Mouse (Mus musculus) MEL (cell line): Measurements from ENCODE around the gene Dusp1. TPM values are rescaled to one million over a fixed set of nuclear protein-coding genes. Genes with fewer than 3 reads are reported as not detected.

Experiments
- DNase-seq: peaks from one replicate; pipeline ENCODE4 v3.0.0; 2011; ENCODE audit warnings: low read depth, low spot score
- H3K27ac ChIP-seq: 2 replicates; pipeline ENCODE4 v1.5.1; 2012; ENCODE audit warnings: low read depth, mild to moderate bottlenecking, control low read depth, low read length, moderate library complexity; ENCODE audit not compliant: control insufficient read depth
- H3K27me3 ChIP-seq, 2 experiments: fragments of 150-350 bp in 1 of 2; sonication (generic) in 1 of 2; 2 replicates each; pipeline ENCODE4 v1.6.1; 2012; ENCODE audit warnings: low read length in 2 of 2, mild to moderate bottlenecking in 2 of 2, improper control_type of control experiment in 1 of 2, moderate library complexity in 1 of 2; ENCODE audit not compliant: insufficient read depth in 2 of 2, control insufficient read depth in 1 of 2
- H3K36me3 ChIP-seq, 2 experiments: 2 replicates each; pipeline ENCODE4 v1.6.1; 2012 to 2014; ENCODE audit warnings: low read length in 2 of 2, improper control_type of control experiment in 1 of 2, inconsistent platforms in 1 of 2, mild to moderate bottlenecking in 1 of 2; ENCODE audit not compliant: insufficient read depth in 2 of 2, control insufficient read depth in 1 of 2
- H3K4me1 ChIP-seq, 2 experiments: fragments of 150-350 bp in 1 of 2; sonication (generic) in 1 of 2; 2 replicates each; pipeline ENCODE4 v1.6.1; 2012; ENCODE audit warnings: low read length in 2 of 2, improper control_type of control experiment in 1 of 2, mild to moderate bottlenecking in 1 of 2; ENCODE audit not compliant: insufficient read depth in 2 of 2, control insufficient read depth in 1 of 2
- H3K4me3 ChIP-seq, 2 experiments: fragments of 150-350 bp in 1 of 2; sonication (generic) in 1 of 2; 2 replicates each; pipeline ENCODE4 v1.5.1; 2012; ENCODE audit warnings: low read depth in 2 of 2, low read length in 2 of 2, mild to moderate bottlenecking in 2 of 2, moderate library complexity in 2 of 2, control low read depth in 1 of 2, improper control_type of control experiment in 1 of 2; ENCODE audit not compliant: control insufficient read depth in 1 of 2, insufficient read depth in 1 of 2
- H3K79me2 ChIP-seq: 2 replicates; pipeline ENCODE4 v1.6.1; 2012; ENCODE audit warnings: mild to moderate bottlenecking, low read length, moderate library complexity; ENCODE audit not compliant: control insufficient read depth, poor library complexity, insufficient read depth
- H3K9ac ChIP-seq: 2 replicates; pipeline ENCODE4 v1.6.1; 2012; ENCODE audit warnings: low read depth, mild to moderate bottlenecking, control low read depth, low read length, moderate library complexity; ENCODE audit not compliant: control insufficient read depth, poor library complexity, severe bottlenecking
- H3K9me3 ChIP-seq: fragments of 150-350 bp; sonication (generic); replicated peaks from 2 replicates; pipeline ENCODE4 v1.6.1; 2012; ENCODE audit warnings: mild to moderate bottlenecking, low read length, improper control_type of control experiment, moderate library complexity; ENCODE audit not compliant: insufficient read depth
- BHLHE40 ChIP-seq: IDR thresholded peaks from 2 replicates; pipeline ENCODE4 v1.6.1; 2012; ENCODE audit warnings: low read depth, mild to moderate bottlenecking, inconsistent platforms, low read length, improper control_type of control experiment, borderline replicate concordance
- CHD1 ChIP-seq: IDR thresholded peaks from 2 replicates; pipeline ENCODE4 v1.6.1; 2012; ENCODE audit warnings: low read depth, mild to moderate bottlenecking, inconsistent platforms, low read length, improper control_type of control experiment
- CHD2 ChIP-seq: IDR thresholded peaks from 2 replicates; pipeline ENCODE4 v1.6.1; 2011; ENCODE audit warnings: low read length, improper control_type of control experiment
- CTCF ChIP-seq, 3 experiments: IDR thresholded peaks in 2 of 3; conservative IDR thresholded peaks in 1 of 3; 2 replicates each; pipeline ENCODE4 v1.5.1; 2011 to 2012; ENCODE audit warnings: low read length in 3 of 3, low read depth in 2 of 3, mild to moderate bottlenecking in 2 of 3, improper control_type of control experiment in 1 of 3, inconsistent platforms in 1 of 3, mixed read lengths in 1 of 3, moderate library complexity in 1 of 3; ENCODE audit not compliant: control insufficient read depth in 1 of 3, insufficient read depth in 1 of 3, poor library complexity in 1 of 3, severe bottlenecking in 1 of 3
- ELF1 ChIP-seq: IDR thresholded peaks from 2 replicates; pipeline ENCODE4 v1.6.1; 2014; ENCODE audit warnings: low read depth, mild to moderate bottlenecking, inconsistent platforms, low read length, improper control_type of control experiment, moderate library complexity
- EP300 ChIP-seq, 2 experiments: IDR thresholded peaks; 2 replicates each; pipeline ENCODE4 v1.6.1; 2011; ENCODE audit warnings: improper control_type of control experiment in 2 of 2, low read length in 2 of 2, low read depth in 1 of 2, mild to moderate bottlenecking in 1 of 2
- ETS1 ChIP-seq: IDR thresholded peaks from 2 replicates; pipeline ENCODE4 v1.6.1; 2012; ENCODE audit warnings: low read depth, mild to moderate bottlenecking, inconsistent platforms, low read length, improper control_type of control experiment, moderate library complexity
- HCFC1 ChIP-seq: IDR thresholded peaks from 2 replicates; pipeline ENCODE4 v1.6.1; 2012; ENCODE audit warnings: low read depth, mild to moderate bottlenecking, inconsistent platforms, low read length, improper control_type of control experiment, moderate library complexity
- JUND ChIP-seq: IDR thresholded peaks from 2 replicates; pipeline ENCODE4 v1.6.1; 2011; ENCODE audit warnings: low read depth, mild to moderate bottlenecking, improper control_type of control experiment, low read length
- MAZ ChIP-seq: IDR thresholded peaks from 2 replicates; pipeline ENCODE4 v1.6.1; 2012; ENCODE audit warnings: low read depth, mild to moderate bottlenecking, inconsistent platforms, low read length, improper control_type of control experiment
- MYB ChIP-seq: IDR thresholded peaks from 2 replicates; pipeline ENCODE4 v1.6.1; 2011; ENCODE audit warnings: mild to moderate bottlenecking, low read depth, low read length, improper control_type of control experiment
- NELFE ChIP-seq: IDR thresholded peaks from 2 replicates; pipeline ENCODE4 v1.6.1; 2011; ENCODE audit warnings: low read depth, low read length, improper control_type of control experiment
- POLR2A ChIP-seq, 2 experiments: IDR thresholded peaks; 2 replicates each; pipeline ENCODE4 v1.6.1; 2011 to 2012; ENCODE audit warnings: low read length in 2 of 2, mild to moderate bottlenecking in 2 of 2, control low read depth in 1 of 2, improper control_type of control experiment in 1 of 2, low read depth in 1 of 2, moderate library complexity in 1 of 2; ENCODE audit not compliant: control insufficient read depth in 1 of 2, insufficient read depth in 1 of 2, poor library complexity in 1 of 2
- POLR2AphosphoS2 ChIP-seq: IDR thresholded peaks from 2 replicates; pipeline ENCODE4 v1.6.1; 2011; ENCODE audit warnings: low read length, improper control_type of control experiment
- POLR2AphosphoS5 ChIP-seq: IDR thresholded peaks from 2 replicates; pipeline ENCODE4 v1.6.1; 2012; ENCODE audit warnings: low read depth, borderline replicate concordance, mild to moderate bottlenecking, inconsistent platforms, low read length, moderate library complexity, mixed read lengths
- RAD21 ChIP-seq: IDR thresholded peaks from 2 replicates; pipeline ENCODE4 v1.6.1; 2011; ENCODE audit warnings: mild to moderate bottlenecking, low read depth, low read length, improper control_type of control experiment
- RCOR1 ChIP-seq: IDR thresholded peaks from 2 replicates; pipeline ENCODE4 v1.6.1; 2012; ENCODE audit warnings: low read depth, mild to moderate bottlenecking, inconsistent platforms, low read length, improper control_type of control experiment
- SIN3A ChIP-seq: IDR thresholded peaks from 2 replicates; pipeline ENCODE4 v1.6.1; 2012; ENCODE audit warnings: low read length, improper control_type of control experiment, inconsistent platforms
- TBP ChIP-seq: IDR thresholded peaks from 2 replicates; pipeline ENCODE4 v1.8.0; 2011; ENCODE audit warnings: low read depth, low read length, improper control_type of control experiment
- TCF12 ChIP-seq: IDR thresholded peaks from 2 replicates; pipeline ENCODE4 v1.6.1; 2014; ENCODE audit warnings: low read depth, mild to moderate bottlenecking, inconsistent platforms, low read length, improper control_type of control experiment, moderate library complexity
- UBTF ChIP-seq: IDR thresholded peaks from 2 replicates; pipeline ENCODE4 v1.6.1; 2012; ENCODE audit warnings: low read depth, mild to moderate bottlenecking, inconsistent platforms, low read length, improper control_type of control experiment, moderate library complexity, borderline replicate concordance; ENCODE audit not compliant: insufficient read depth
- USF2 ChIP-seq, 2 experiments: IDR thresholded peaks; 2 replicates each; pipeline ENCODE4 v1.6.1; 2011 to 2012; ENCODE audit warnings: improper control_type of control experiment in 2 of 2, low read length in 2 of 2, borderline replicate concordance in 1 of 2, inconsistent platforms in 1 of 2, low read depth in 1 of 2, mild to moderate bottlenecking in 1 of 2; ENCODE audit not compliant: insufficient read depth in 1 of 2
- ZKSCAN1 ChIP-seq: IDR thresholded peaks from 2 replicates; pipeline ENCODE4 v1.6.1; 2012; ENCODE audit warnings: low read depth, mild to moderate bottlenecking, inconsistent platforms, low read length, improper control_type of control experiment, moderate library complexity
- ZMIZ1 ChIP-seq: IDR thresholded peaks from 2 replicates; pipeline ENCODE4 v1.6.1; 2012; ENCODE audit warnings: low read depth, mild to moderate bottlenecking, inconsistent platforms, low read length, improper control_type of control experiment, moderate library complexity
- ZNF384 ChIP-seq: IDR thresholded peaks from 2 replicates; pipeline ENCODE4 v1.6.1; 2012; ENCODE audit warnings: low read depth, mild to moderate bottlenecking, inconsistent platforms, low read length, improper control_type of control experiment
- polyA plus RNA-seq, 2 experiments: library from polyadenylated mRNA; stranded (reverse) in 1 of 2; unstranded in 1 of 2; fragments of >175 nt in 1 of 2; fragments of >200 nt in 1 of 2; gene quantifications; 2 replicates each; pipeline versions ENCODE4 v1.2.1 to v1.2.4; 2012; ENCODE audit warnings: low replicate concordance in 2 of 2, low read depth in 1 of 2; ENCODE audit not compliant: insufficient read length in 2 of 2, insufficient read depth in 1 of 2, missing spikeins in 1 of 2
- total RNA-seq: library from RNA; depleted of rRNA; stranded (reverse); fragments of 300-350 nt; gene quantifications from 2 replicates; pipeline ENCODE4 v1.2.3, GENCODE M21; 2012

Gene Dusp1
- total and polyA plus RNA-seq, 3 experiments, result 0.96 to 5.0 TPM; not detected in 1

DNA sequence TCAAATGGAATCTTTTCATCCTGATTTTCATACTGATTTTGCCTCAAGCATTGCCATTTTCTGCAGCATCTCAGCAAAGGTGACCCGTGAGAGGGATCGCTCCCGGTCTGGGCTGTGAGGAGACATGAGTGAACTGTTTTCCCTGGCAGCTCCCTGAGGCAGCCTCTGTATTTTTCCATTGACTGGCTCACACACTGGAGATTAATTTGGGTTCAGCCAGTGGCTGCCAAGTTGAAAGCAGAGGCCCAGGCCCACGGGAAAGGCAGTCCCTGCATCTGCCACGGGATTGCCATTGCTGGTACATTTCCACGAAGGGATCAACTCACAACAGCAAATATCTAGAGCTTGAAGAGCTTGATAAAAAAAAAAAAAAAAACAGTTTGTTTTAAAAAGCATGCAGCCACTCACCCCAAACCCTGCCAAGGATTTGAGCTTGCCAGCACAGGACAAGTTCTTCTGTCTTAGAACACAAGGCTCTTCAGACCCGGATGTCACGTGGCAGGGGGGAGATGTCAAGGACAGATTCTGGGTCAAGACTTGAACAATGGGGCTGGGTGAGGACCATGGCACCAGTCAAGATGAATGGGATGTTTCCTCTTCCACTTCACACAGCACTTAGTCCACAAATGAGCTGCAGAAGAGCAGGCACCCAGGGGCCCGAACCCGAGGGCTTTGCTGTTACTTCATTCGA is 57.8 kb downstream of the Dusp1 start:
- H3K27ac ChIP-seq, result no peak overlapping the region

DNA sequence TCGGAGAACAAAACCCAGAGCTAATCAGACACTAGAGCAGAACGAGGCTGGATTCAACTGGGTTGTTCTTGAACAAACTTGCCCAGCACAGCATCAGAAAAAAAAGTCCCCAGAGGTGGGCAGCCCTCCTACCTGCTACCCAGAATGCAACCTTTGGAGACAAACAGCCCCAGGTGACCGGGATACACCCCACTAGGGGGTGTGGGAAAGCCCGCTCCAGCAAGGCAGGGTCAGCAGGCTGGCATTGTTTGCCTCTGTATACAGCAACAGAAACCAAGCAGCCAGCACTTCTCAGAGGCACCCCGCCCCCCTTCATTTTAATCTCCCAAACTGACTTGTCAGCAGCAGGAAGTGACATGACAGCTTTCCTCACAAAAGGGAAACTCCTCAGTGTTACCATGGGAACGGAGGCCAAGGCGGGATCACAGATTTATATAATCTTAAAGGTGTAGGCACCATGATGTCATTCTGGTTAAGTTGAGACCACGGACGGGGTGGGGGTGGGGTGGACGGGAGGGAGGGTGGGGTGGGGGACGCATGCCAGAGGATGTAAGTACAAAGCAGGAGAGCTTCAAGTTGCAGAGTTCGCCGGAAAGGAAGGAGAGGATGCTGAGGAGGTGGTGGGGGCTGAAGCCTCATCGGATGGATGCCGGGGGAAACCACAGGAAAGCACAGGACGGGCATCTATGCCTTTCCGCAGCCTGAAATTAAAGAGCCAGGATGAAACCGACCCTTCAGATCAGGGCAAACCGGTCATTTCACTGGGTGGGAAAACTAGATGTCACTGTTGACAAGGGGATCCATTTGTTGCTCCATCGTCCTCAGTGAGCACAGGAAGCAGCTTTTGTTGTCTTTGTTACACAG is 58.9 kb downstream of the Dusp1 start:
- peaks cover 7% of the 10 kb centered on the region for H3K79me2 ChIP-seq
- TF ChIP-seq MYB, result no peak
- no peak for TF ChIP-seq JUND
- TF ChIP-seq CHD2, result no peak
- no peak for TF ChIP-seq USF2 (IDR thresholded peaks at IDR 0.05; ENCODE audit: borderline replicate concordance in 1 of 2, insufficient read depth in 1 of 2, low read depth in 1 of 2, low read length in 2 of 2)
- TF ChIP-seq ZMIZ1, result no peak
- TF ChIP-seq CHD1, result no peak
- TF ChIP-seq UBTF, result no peak
- TF ChIP-seq RAD21, result no peak
- no peak for TF ChIP-seq MAZ
- TF ChIP-seq ETS1, result peak; percentile 89
- no peak for TF ChIP-seq POLR2AphosphoS2
- no peak for TF ChIP-seq ZKSCAN1
- TF ChIP-seq POLR2AphosphoS5, result no peak
- no peak for TF ChIP-seq ZNF384
- TF ChIP-seq ELF1, result peak; percentile 63; the same call in 1 of the 2 replicates
- TF ChIP-seq EP300 (IDR thresholded peaks at IDR 0.05; ENCODE audit: low read depth in 1 of 2, low read length in 2 of 2), result peak in 1 of 2 experiments; percentile 63; a peak in 2 of 4 replicates
- no peak for TF ChIP-seq RCOR1
- no peak for TF ChIP-seq TCF12
- peak; percentile 71 for TF ChIP-seq SIN3A
- TF ChIP-seq NELFE, result no peak
- TF ChIP-seq BHLHE40, result no peak
- TF ChIP-seq CTCF (IDR thresholded peaks at IDR 0.05 in 2 of 3, conservative IDR thresholded peaks at IDR 0.05 in 1 of 3; ENCODE audit: control insufficient read depth in 1 of 3, insufficient read depth in 1 of 3, low read depth in 2 of 3, low read length in 3 of 3, poor library complexity in 1 of 3, severe bottlenecking in 1 of 3), result no peak
- 0 out of 2 replicates have a peak, but pooled peaks have one; percentile 53 for TF ChIP-seq HCFC1
- 0 out of 2 replicates have a peak, but pooled peaks have one; percentile 20 for TF ChIP-seq TBP
- no peak; a peak in 1 of 4 replicates for TF ChIP-seq POLR2A (IDR thresholded peaks at IDR 0.05; ENCODE audit: control insufficient read depth in 1 of 2, insufficient read depth in 1 of 2, low read depth in 1 of 2, low read length in 2 of 2, poor library complexity in 1 of 2)
- peak overlapping the region; percentile 48 for H3K27ac ChIP-seq
- peaks cover 0 to 8% of the 10 kb centered on the region in 2 experiments; a peak in 2 of 4 replicates for H3K36me3 ChIP-seq
- H3K4me3 ChIP-seq, result peak overlapping the region; percentile 3 to 33; a peak in 2 of 4 replicates
- DNase-seq, result peak; percentile 93
- H3K9me3 ChIP-seq, result no peaks in the 10 kb centered on the region
- no peaks in the 10 kb centered on the region for H3K27me3 ChIP-seq
- peak overlapping the region; percentile 56 for H3K9ac ChIP-seq
- H3K4me1 ChIP-seq, result peaks cover 7 to 20% of the 10 kb centered on the region in 2 experiments

More for the DNA sequence above, 57.8 kb downstream of the Dusp1 start:
- no peak for DNase-seq
- no peak for TF ChIP-seq CHD2
- 0 out of 2 replicates have a peak, but pooled peaks have one; percentile 31 for TF ChIP-seq ZNF384
- H3K9ac ChIP-seq, result no peak overlapping the region
- H3K79me2 ChIP-seq, result peaks cover 11% of the 10 kb centered on the region
- no peak overlapping the region for H3K4me3 ChIP-seq
- peaks cover 0 to 8% of the 10 kb centered on the region in 2 experiments; a peak in 2 of 4 replicates for H3K36me3 ChIP-seq
- peaks cover 5 to 20% of the 10 kb centered on the region in 2 experiments for H3K4me1 ChIP-seq
- H3K27me3 ChIP-seq, result no peaks in the 10 kb centered on the region
- no peaks in the 10 kb centered on the region for H3K9me3 ChIP-seq
